Mouse (Mus musculus): ENCODE data around the gene Mgat3. TPM values are rescaled to one million over a fixed set of nuclear protein-coding genes. Genes with fewer than 3 reads are reported as not detected.
A peak's percentile ranks its signal among the peaks of the same experiment; 100 is the strongest.

Mgat3 gene
- 12.8 and 13.7 TPM in 2 replicates for polyA plus RNA-seq (2014; fragmentation: Nextera tagmentation; extraction: Ambion mirVana)

DNA sequence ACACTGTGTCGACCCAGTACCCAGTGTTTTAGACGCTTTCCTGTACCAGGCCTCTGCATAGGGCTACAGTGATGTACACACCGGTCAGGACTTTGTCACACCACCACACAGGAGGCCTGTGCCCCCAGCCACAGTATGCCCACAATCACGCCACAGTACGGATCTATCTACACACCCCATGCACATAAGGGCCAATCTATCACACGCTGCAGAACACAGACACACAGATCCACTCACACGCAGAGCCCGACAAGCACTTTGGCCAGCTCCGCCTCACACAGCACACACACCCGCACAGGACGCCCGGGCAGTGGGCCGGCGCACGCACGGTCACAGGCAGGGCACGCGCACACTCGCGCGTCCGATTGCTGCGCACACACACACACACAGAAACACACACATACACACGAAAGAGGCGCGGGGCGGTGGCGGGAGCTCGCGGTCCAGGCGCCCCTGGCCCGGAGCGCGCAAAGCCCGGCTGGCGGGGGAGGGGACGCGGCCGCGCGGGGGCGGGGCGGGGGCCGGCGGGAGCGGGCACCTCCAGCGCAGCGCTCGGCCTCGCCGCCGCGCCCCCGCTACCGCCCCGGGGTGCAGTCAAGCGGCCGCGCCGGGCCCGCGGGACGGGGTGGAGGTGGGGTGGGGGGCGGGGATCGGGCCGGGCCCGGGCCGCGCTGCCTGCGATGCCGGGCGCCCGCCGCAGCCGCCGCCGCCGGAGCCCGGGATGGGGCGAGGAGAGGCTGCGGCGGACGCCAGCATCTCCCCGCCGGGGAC lies at the start of gene Mgat3:
TSS of gene Mgat3 (plus strand) at position 721 of the 771 bp plus-strand sequence.
- no peaks in the 10 kb centered on the region for H3K27me3 ChIP-seq (ENCODE audit: control insufficient read depth, insufficient read depth, low read length)
- H3K27ac ChIP-seq (ENCODE audit: low read length) = peak within 1 kb of the TSS; percentile 86
- H3K9me3 ChIP-seq (ENCODE audit: control insufficient read depth, low read depth, low read length) = no peaks in the 10 kb centered on the region
- WGBS = 3% methylated on average over 55 of the region's 85 CpGs
- H3K9ac ChIP-seq (replicated peaks; ENCODE audit: low read depth, low read length) = peak within 1 kb of the TSS; percentile 97
- peaks cover 31% of the 10 kb centered on the region for H3K4me1 ChIP-seq (ENCODE audit: control insufficient read depth, insufficient read depth, low read length)
- H3K4me3 ChIP-seq (ENCODE audit: low read depth, low read length) = peak within 1 kb of the TSS; percentile 91
- ATAC-seq (ENCODE audit: insufficient number of reproducible peaks, insufficient read depth, low FRiP score, low read depth) = peak; percentile 68
- peak within 1 kb of the TSS; percentile 88 for H3K4me2 ChIP-seq (replicated peaks; ENCODE audit: low read depth, low read length)
- no peaks in the 10 kb centered on the region for H3K36me3 ChIP-seq (ENCODE audit: control insufficient read depth, insufficient read depth, low read length)

DNA sequence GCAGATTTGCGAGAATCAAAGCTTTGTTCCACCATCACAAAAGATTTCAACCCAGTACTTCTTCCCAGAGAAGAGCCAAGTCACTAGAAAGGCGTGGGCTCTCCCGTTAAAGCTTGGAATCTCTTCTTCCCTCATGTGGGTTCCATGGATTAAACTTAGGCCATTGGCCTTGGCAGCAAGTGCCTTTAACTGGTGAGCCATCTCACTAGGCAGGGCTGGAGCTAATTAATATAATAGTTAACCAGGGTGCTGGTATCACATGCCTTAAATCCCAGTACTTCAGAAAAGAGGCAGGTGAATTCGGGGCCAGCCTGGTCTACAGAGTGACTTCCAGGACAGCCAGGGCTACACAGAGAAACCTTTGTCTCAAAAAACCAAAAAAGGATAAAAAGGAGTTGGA lies 48.9 kb upstream of the Mgat3 start:
- ATAC-seq (ENCODE audit: insufficient number of reproducible peaks, insufficient read depth, low FRiP score, low read depth) = no peak
- Histone ChIP-seq H3K4me3 (ENCODE audit: low read depth, low read length) (no peak overlapping the region), H3K27ac (ENCODE audit: low read length) (no peak overlapping the region), H3K9ac (replicated peaks; ENCODE audit: low read depth, low read length) (no peak overlapping the region), H3K36me3 (ENCODE audit: control insufficient read depth, insufficient read depth, low read length) (no peaks in the 10 kb centered on the region), H3K27me3 (ENCODE audit: control insufficient read depth, insufficient read depth, low read length) (no peaks in the 10 kb centered on the region), H3K4me1 (ENCODE audit: control insufficient read depth, insufficient read depth, low read length) (no peaks in the 10 kb centered on the region), H3K4me2 (replicated peaks; ENCODE audit: low read depth, low read length) (no peak overlapping the region), H3K9me3 (ENCODE audit: control insufficient read depth, low read depth, low read length) (no peaks in the 10 kb centered on the region)
- WGBS = 74% methylated on average over 4 of the region's 4 CpGs

DNA sequence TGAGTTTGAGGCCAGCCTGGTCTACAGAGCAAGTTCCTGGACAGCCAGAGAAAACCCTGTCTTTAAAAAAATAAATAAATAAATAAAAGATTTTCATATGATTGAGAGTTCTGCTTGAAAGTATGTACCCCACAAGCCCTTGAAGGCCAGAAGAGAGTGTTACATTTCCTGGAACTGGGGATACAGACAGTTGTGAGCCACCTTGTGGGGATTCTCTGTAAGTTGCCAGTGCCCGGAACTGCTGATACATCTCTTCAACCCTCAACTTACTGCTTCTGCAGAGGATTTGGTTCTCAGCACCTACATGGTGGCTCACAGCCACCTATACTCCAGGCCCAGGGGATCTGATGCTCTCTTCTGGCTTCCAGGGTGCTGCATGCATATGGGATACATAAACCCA lies 46.3 kb upstream of the Mgat3 start:
- H3K4me2 ChIP-seq (replicated peaks; ENCODE audit: low read depth, low read length) = no peak overlapping the region
- H3K9me3 ChIP-seq (ENCODE audit: control insufficient read depth, low read depth, low read length) = no peaks in the 10 kb centered on the region
- H3K36me3 ChIP-seq (ENCODE audit: control insufficient read depth, insufficient read depth, low read length) = no peaks in the 10 kb centered on the region
- WGBS = 69% methylated on average over 1 of the region's 1 CpGs
- no peaks in the 10 kb centered on the region for H3K4me1 ChIP-seq (ENCODE audit: control insufficient read depth, insufficient read depth, low read length)
- H3K9ac ChIP-seq (replicated peaks; ENCODE audit: low read depth, low read length) = no peak overlapping the region
- no peaks in the 10 kb centered on the region for H3K27me3 ChIP-seq (ENCODE audit: control insufficient read depth, insufficient read depth, low read length)
- H3K4me3 ChIP-seq (ENCODE audit: low read depth, low read length) = no peak overlapping the region
- no peak overlapping the region for H3K27ac ChIP-seq (ENCODE audit: low read length)
- ATAC-seq (ENCODE audit: insufficient number of reproducible peaks, insufficient read depth, low FRiP score, low read depth) = no peak

DNA sequence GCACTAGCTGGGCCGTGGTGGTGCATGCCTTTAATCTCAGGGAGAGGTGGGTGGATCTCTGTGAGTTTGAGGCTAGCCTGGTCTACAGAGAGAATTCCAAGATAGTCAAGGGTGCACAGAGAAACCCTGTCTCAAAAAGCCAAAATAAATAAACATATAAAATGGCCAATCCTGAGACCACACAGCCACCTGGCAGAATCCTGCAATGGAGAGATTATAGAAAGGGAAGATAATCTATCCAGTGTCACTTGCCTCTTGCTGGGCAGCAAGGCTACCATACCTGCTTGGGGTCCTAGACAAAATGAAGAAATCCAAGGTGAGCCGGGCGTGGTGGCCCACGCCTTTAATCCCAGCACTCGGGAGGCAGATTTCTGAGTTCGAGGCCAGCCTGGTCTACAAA lies 43.5 kb upstream of the Mgat3 start:
- H3K9me3 ChIP-seq (ENCODE audit: control insufficient read depth, low read depth, low read length) = no peaks in the 10 kb centered on the region

DNA sequence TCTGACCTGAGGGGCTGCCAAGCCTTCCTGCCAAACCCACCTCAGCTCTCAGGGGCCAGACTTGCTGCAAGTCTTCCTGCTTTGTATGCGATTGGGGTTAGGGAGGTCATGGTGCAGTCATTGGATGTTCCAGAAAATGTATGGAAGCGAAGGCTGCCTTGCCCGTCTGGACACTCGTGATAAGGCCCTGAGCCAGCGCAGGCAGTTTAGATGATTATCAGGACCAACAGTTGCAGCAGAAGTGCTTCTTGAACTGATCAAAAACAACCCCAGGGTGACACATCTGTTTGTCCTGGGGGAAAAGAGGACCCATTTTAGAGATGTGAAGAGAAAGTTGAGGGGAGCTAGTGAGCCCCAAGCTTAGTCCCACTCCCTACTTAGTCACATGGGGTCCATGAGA lies 42.8 kb upstream of the Mgat3 start:
- H3K4me2 ChIP-seq (replicated peaks; ENCODE audit: low read depth, low read length) = no peak overlapping the region
- peaks cover 13% of the 10 kb centered on the region for H3K4me1 ChIP-seq (ENCODE audit: control insufficient read depth, insufficient read depth, low read length)
- no peak overlapping the region for H3K4me3 ChIP-seq (ENCODE audit: low read depth, low read length)
- no peaks in the 10 kb centered on the region for H3K36me3 ChIP-seq (ENCODE audit: control insufficient read depth, insufficient read depth, low read length)
- H3K27ac ChIP-seq (ENCODE audit: low read length) = no peak overlapping the region
- H3K9me3 ChIP-seq (ENCODE audit: control insufficient read depth, low read depth, low read length) = no peaks in the 10 kb centered on the region
- 75% methylated on average over 5 of the region's 5 CpGs for WGBS
- ATAC-seq (ENCODE audit: insufficient number of reproducible peaks, insufficient read depth, low FRiP score, low read depth) = no peak
- no peaks in the 10 kb centered on the region for H3K27me3 ChIP-seq (ENCODE audit: control insufficient read depth, insufficient read depth, low read length)
- no peak overlapping the region for H3K9ac ChIP-seq (replicated peaks; ENCODE audit: low read depth, low read length)

More for the DNA sequence above, 43.5 kb upstream of the Mgat3 start:
- 89% methylated on average over 6 of the region's 6 CpGs for WGBS
- Histone ChIP-seq H3K27me3 (ENCODE audit: control insufficient read depth, insufficient read depth, low read length) (no peaks in the 10 kb centered on the region), H3K36me3 (ENCODE audit: control insufficient read depth, insufficient read depth, low read length) (no peaks in the 10 kb centered on the region), H3K27ac (ENCODE audit: low read length) (no peak overlapping the region), H3K4me2 (replicated peaks; ENCODE audit: low read depth, low read length) (no peak overlapping the region), H3K4me3 (ENCODE audit: low read depth, low read length) (no peak overlapping the region), H3K9ac (replicated peaks; ENCODE audit: low read depth, low read length) (no peak overlapping the region), H3K4me1 (ENCODE audit: control insufficient read depth, insufficient read depth, low read length) (peaks cover 11% of the 10 kb centered on the region)
- ATAC-seq (ENCODE audit: insufficient number of reproducible peaks, insufficient read depth, low FRiP score, low read depth) = no peak

DNA sequence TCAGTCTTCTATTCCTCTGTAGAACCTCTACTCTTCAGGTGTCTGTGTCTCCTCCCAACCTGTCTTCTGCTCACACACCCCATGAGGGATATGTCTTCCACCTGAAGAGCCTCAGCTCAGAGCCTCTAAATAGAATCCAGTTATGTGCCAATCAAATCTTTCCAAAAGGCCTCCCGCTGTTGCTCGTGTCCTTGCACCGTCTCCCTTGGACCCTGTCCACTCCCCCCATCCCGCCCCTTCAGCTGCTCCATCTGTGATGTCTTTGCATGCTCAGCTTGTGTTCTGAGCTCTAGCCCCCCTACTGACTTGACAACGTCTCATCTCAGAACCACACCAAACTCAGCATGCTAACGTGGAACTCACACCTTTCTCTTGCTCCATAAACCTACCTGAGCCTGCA lies 42.1 kb upstream of the Mgat3 start:
- Histone ChIP-seq H3K4me2 (replicated peaks; ENCODE audit: low read depth, low read length) (no peak overlapping the region), H3K27ac (ENCODE audit: low read length) (no peak overlapping the region), H3K36me3 (ENCODE audit: control insufficient read depth, insufficient read depth, low read length) (no peaks in the 10 kb centered on the region), H3K27me3 (ENCODE audit: control insufficient read depth, insufficient read depth, low read length) (no peaks in the 10 kb centered on the region), H3K9me3 (ENCODE audit: control insufficient read depth, low read depth, low read length) (no peaks in the 10 kb centered on the region), H3K4me1 (ENCODE audit: control insufficient read depth, insufficient read depth, low read length) (peaks cover 19% of the 10 kb centered on the region), H3K9ac (replicated peaks; ENCODE audit: low read depth, low read length) (no peak overlapping the region), H3K4me3 (ENCODE audit: low read depth, low read length) (no peak overlapping the region)
- no peak for ATAC-seq (ENCODE audit: insufficient number of reproducible peaks, insufficient read depth, low FRiP score, low read depth)
- 83% methylated on average over 6 of the region's 6 CpGs for WGBS

DNA sequence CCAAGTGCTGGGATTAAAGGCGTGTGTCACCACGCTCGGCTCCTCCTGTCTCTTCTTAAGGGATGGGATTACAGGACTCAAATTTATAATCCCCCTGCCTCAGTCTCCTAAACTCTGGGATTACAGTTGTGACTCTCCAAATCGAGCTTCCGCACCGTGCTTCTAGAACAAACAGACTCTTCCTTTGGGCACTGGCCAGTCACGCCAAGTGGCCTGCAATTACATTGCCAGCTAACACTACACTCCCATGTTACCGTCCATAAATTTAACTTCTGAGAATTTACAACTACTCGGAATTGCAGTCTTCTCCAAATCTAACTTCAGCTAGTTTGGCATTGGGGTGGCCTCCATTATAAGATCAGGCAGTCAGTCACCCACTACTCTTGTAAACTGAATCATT lies 41.1 kb upstream of the Mgat3 start:
- Histone ChIP-seq H3K36me3 (ENCODE audit: control insufficient read depth, insufficient read depth, low read length) (no peaks in the 10 kb centered on the region), H3K9me3 (ENCODE audit: control insufficient read depth, low read depth, low read length) (no peaks in the 10 kb centered on the region), H3K4me2 (replicated peaks; ENCODE audit: low read depth, low read length) (peak overlapping the region; percentile 92), H3K27ac (ENCODE audit: low read length) (peak overlapping the region; percentile 99; the same call in 1 of the 2 replicates), H3K4me3 (ENCODE audit: low read depth, low read length) (peak overlapping the region; percentile 68), H3K27me3 (ENCODE audit: control insufficient read depth, insufficient read depth, low read length) (no peaks in the 10 kb centered on the region), H3K4me1 (ENCODE audit: control insufficient read depth, insufficient read depth, low read length) (peaks cover 23% of the 10 kb centered on the region), H3K9ac (replicated peaks; ENCODE audit: low read depth, low read length) (peak overlapping the region; percentile 85)
- no peak for ATAC-seq (ENCODE audit: insufficient number of reproducible peaks, insufficient read depth, low FRiP score, low read depth)
- 81% methylated on average over 9 of the region's 9 CpGs for WGBS

DNA sequence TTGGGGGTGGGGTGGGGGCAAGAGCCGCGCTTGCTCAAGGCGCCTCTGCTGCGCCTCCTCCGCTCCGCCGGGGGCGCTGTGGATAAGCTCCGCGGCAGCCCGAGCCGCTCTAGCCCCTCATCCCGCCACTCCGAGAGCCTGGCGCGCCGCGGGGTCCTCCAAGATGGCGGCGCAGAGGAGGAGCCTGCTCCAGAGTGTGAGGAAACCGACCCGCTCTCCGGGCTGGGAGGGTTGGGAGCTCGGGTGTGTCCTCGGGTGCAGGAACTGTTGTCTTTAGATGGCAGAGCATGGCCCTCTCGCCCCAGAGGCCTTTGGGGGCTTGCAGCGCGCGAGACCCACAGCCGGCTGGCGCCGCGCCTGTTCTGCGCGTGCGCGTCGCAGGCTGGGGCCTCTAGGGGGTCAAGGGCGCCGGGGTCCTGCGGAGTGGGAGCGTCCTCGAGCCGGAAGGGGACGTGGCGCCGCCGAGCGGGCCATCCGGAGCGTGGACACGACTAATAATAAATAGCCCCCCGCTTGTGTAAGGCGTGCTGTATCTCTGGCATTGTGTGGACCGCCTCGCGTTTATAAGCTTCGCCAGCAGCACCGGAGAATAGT lies 40.4 kb upstream of the Mgat3 start, which contains the start of gene Tab1:
TSS of gene Tab1 (plus strand) at position 135 of the 594 bp plus-strand sequence.
- no peaks in the 10 kb centered on the region for H3K27me3 ChIP-seq (ENCODE audit: control insufficient read depth, insufficient read depth, low read length)
- peak; percentile 92 for ATAC-seq (ENCODE audit: insufficient number of reproducible peaks, insufficient read depth, low FRiP score, low read depth)
- peak within 1 kb of the TSS; percentile 99 for H3K27ac ChIP-seq (ENCODE audit: low read length)
- H3K4me2 ChIP-seq (replicated peaks; ENCODE audit: low read depth, low read length) = peak within 1 kb of the TSS; percentile 92
- H3K4me1 ChIP-seq (ENCODE audit: control insufficient read depth, insufficient read depth, low read length) = peaks cover 27% of the 10 kb centered on the region
- peak within 1 kb of the TSS; percentile 68 for H3K4me3 ChIP-seq (ENCODE audit: low read depth, low read length)
- H3K36me3 ChIP-seq (ENCODE audit: control insufficient read depth, insufficient read depth, low read length) = no peaks in the 10 kb centered on the region
- H3K9ac ChIP-seq (replicated peaks; ENCODE audit: low read depth, low read length) = peak within 1 kb of the TSS; percentile 85
- H3K9me3 ChIP-seq (ENCODE audit: control insufficient read depth, low read depth, low read length) = no peaks in the 10 kb centered on the region
- WGBS = under 1% methylated on average over 49 of the region's 59 CpGs

All from stomach, embryonic 14.5 days (tissue).